Mouse (Mus musculus) liver, postnatal 0 days (tissue): ENCODE results near the gene Gm17509. TPM values are rescaled to one million over a fixed set of nuclear protein-coding genes. Genes with fewer than 3 reads are reported as not detected.
A peak's percentile ranks its signal among the peaks of the same experiment; 100 is the strongest.

Source experiments
- ATAC-seq: fragments of 200-750 bp; cut with Nextera tagmentation; 2 replicates; pipeline ENCODE4 v1.8.0; 2017; ENCODE audit warnings: mild to moderate bottlenecking, moderate library complexity
- DNase-seq: peaks from one replicate; pipeline ENCODE4 v3.0.0-alpha.2; 2016
- H3K27ac ChIP-seq: fragments of 300-500 bp; sonication (generic); 2 replicates; pipeline ENCODE4 v1.5.1; 2014; ENCODE audit warnings: antibody characterized with exemption, moderate library complexity, mild to moderate bottlenecking, low read depth
- H3K27me3 ChIP-seq: fragments of 300-500 bp; sonication (generic); 2 replicates; pipeline ENCODE4 v1.6.1; 2014; ENCODE audit warnings: low read length, control low read depth, mixed read lengths; ENCODE audit not compliant: insufficient read depth
- H3K36me3 ChIP-seq: fragments of 300-500 bp; sonication (generic); replicated peaks from 2 replicates; pipeline ENCODE4 v1.6.1; 2014; ENCODE audit warnings: mild to moderate bottlenecking, control low read depth, low read length, moderate library complexity, mixed read lengths; ENCODE audit not compliant: insufficient read depth
- H3K4me1 ChIP-seq: fragments of 300-500 bp; sonication (generic); 2 replicates; pipeline ENCODE4 v1.6.1; 2014; ENCODE audit warnings: antibody characterized with exemption, mild to moderate bottlenecking, control low read depth; ENCODE audit not compliant: insufficient read depth
- H3K4me2 ChIP-seq: fragments of 300-500 bp; sonication (generic); 2 replicates; pipeline ENCODE4 v1.6.1; 2014; ENCODE audit warnings: low read depth, mild to moderate bottlenecking, low read length, moderate library complexity, mixed read lengths
- H3K4me3 ChIP-seq: fragments of 300-500 bp; sonication (generic); 2 replicates; pipeline ENCODE4 v1.5.1; 2014; ENCODE audit warnings: low read depth, low read length
- H3K9ac ChIP-seq: fragments of 300-500 bp; sonication (generic); replicated peaks from 2 replicates; pipeline ENCODE4 v1.6.1; 2014; ENCODE audit warnings: mild to moderate bottlenecking, moderate library complexity
- H3K9me3 ChIP-seq: fragments of 300-500 bp; sonication (generic); 2 replicates; pipeline ENCODE4 v1.6.1; 2016; ENCODE audit warnings: mild to moderate bottlenecking, control low read depth, low read length, mixed read lengths
- CTCF ChIP-seq: sonication (generic); IDR thresholded peaks from 2 replicates; pipeline ENCODE4 v1.5.1; 2016; ENCODE audit warnings: antibody characterized with exemption, low read depth
- EP300 ChIP-seq: IDR thresholded peaks from 2 replicates; pipeline ENCODE4 v1.6.1; 2016; ENCODE audit warnings: antibody characterized with exemption, low read depth, mild to moderate bottlenecking
- WGBS: fragments of 180-500 bp; shearing (Covaris S2); extraction: QIAGEN DNeasy Blood & Tissue Kit; methylation state at CpG from one replicate; pipeline ENCODE4 v1.1.7; 2014; ENCODE audit not compliant: insufficient replicate concordance; 5-methylcytosine and 5-hydroxymethylcytosine counted together
- polyA plus RNA-seq: library from polyadenylated mRNA; unstranded; fragments of >200 nt; fragmentation: Nextera tagmentation; extraction: Ambion mirVana; gene quantifications from 2 replicates; pipeline ENCODE4 v1.2.1, GENCODE M21; 2015

Gm17509 gene
- polyA plus RNA-seq, 1 experiment from 2014 or later, result not detected

- DNase-seq, result no peak
- Histone ChIP-seq H3K4me3 (no peak overlapping the region), H3K36me3 (no peaks in the 10 kb centered on the region), H3K9ac (no peak overlapping the region), H3K27ac (no peak overlapping the region), H3K4me2 (no peak overlapping the region), H3K9me3 (no peaks in the 10 kb centered on the region), H3K27me3 (peaks cover 19% of the 10 kb centered on the region), H3K4me1 (peaks cover 7% of the 10 kb centered on the region; the same call in 1 of the 2 replicates)
- 60% methylated on average over 2 of the region's 2 CpGs for WGBS
- ATAC-seq, result no peak
- no peak for TF ChIP-seq CTCF
- no peak for TF ChIP-seq EP300
Measured at GRCm38 (mm10) chr13:117224901-117225300, 4.0 kb upstream of the Gm17509 start.

- Histone ChIP-seq H3K4me2 (no peak overlapping the region), H3K9ac (no peak overlapping the region), H3K27me3 (peaks cover 19% of the 10 kb centered on the region), H3K27ac (no peak overlapping the region), H3K36me3 (no peaks in the 10 kb centered on the region), H3K9me3 (no peaks in the 10 kb centered on the region), H3K4me3 (no peak overlapping the region), H3K4me1 (peaks cover 7% of the 10 kb centered on the region; the same call in 1 of the 2 replicates)
- no peak for DNase-seq
- ATAC-seq, result peak; percentile 32
- TF ChIP-seq EP300, result no peak
- WGBS, result 24% methylated on average over 5 of the region's 5 CpGs
Measured at GRCm38 (mm10) chr13:117223125-117223524, 2.2 kb upstream of the Gm17509 start.

GRCm38 (mm10) chr13:117219871-117220500, 889 bp downstream of the Gm17509 start:
- peaks cover 7% of the 10 kb centered on the region; the same call in 1 of the 2 replicates for H3K4me1 ChIP-seq
- no peak; the same call in 1 of the 2 replicates for ATAC-seq
- 0 out of 2 replicates have a peak overlapping the region, but pooled peaks have one; percentile 74 for H3K27ac ChIP-seq
- TF ChIP-seq EP300 (no peak), CTCF (no peak)
- no peak for DNase-seq
- no peak overlapping the region for H3K9ac ChIP-seq
- peak overlapping the region; percentile 75 for H3K4me2 ChIP-seq
- no peaks in the 10 kb centered on the region for H3K9me3 ChIP-seq
- H3K27me3 ChIP-seq, result peaks cover 19% of the 10 kb centered on the region
- WGBS, result 15% methylated on average over 16 of the region's 16 CpGs
- H3K4me3 ChIP-seq, result peak overlapping the region; percentile 59
- no peaks in the 10 kb centered on the region for H3K36me3 ChIP-seq

GRCm38 (mm10) chr13:117218092-117218491, 2.8 kb downstream of the Gm17509 start:
- peaks cover 7% of the 10 kb centered on the region; the same call in 1 of the 2 replicates for H3K4me1 ChIP-seq
- H3K9me3 ChIP-seq, result no peaks in the 10 kb centered on the region
- H3K4me2 ChIP-seq, result no peak overlapping the region
- no peak for ATAC-seq
- H3K36me3 ChIP-seq, result no peaks in the 10 kb centered on the region
- WGBS, result 75% methylated on average over 2 of the region's 2 CpGs
- H3K27me3 ChIP-seq, result peaks cover 19% of the 10 kb centered on the region
- no peak overlapping the region for H3K9ac ChIP-seq
- H3K27ac ChIP-seq, result no peak overlapping the region
- DNase-seq, result no peak
- no peak overlapping the region for H3K4me3 ChIP-seq
- TF ChIP-seq CTCF, result no peak
- no peak for TF ChIP-seq EP300

DNA sequence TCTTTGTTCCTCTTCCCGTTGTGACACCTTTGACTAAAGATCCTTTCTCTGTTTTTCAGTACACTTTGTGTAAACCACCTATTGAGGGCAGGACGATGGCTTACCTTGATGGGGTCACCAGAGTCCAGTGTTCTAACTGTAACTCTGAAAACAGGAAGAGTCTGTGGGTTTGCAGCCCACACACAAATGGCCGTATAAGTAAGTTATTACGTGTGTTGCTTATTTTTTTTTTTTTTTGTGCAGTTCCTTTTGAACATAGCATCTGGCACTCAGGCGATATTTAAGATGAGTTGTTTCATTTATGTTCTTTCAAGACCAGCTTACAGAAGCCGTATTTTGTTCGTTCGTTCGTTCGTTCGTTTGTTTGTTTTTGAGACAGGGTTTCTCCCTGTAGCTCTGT, 3.3 kb downstream of the Gm17509 start:
- no peak overlapping the region for H3K4me3 ChIP-seq
- no peak for TF ChIP-seq EP300
- TF ChIP-seq CTCF, result no peak
- peaks cover 7% of the 10 kb centered on the region; the same call in 1 of the 2 replicates for H3K4me1 ChIP-seq
- ATAC-seq (no peak), DNase-seq (no peak)
- H3K27me3 ChIP-seq, result peaks cover 19% of the 10 kb centered on the region
- H3K4me2 ChIP-seq, result no peak overlapping the region
- H3K27ac ChIP-seq, result no peak overlapping the region
- 44% methylated on average over 11 of the region's 11 CpGs for WGBS
- no peak overlapping the region for H3K9ac ChIP-seq
- H3K36me3 ChIP-seq, result no peaks in the 10 kb centered on the region
- no peaks in the 10 kb centered on the region for H3K9me3 ChIP-seq

- no peak overlapping the region for H3K27ac ChIP-seq
- no peak overlapping the region for H3K9ac ChIP-seq
- no peaks in the 10 kb centered on the region for H3K36me3 ChIP-seq
- no peaks in the 10 kb centered on the region for H3K9me3 ChIP-seq
- H3K4me1 ChIP-seq, result peaks cover 7% of the 10 kb centered on the region; the same call in 1 of the 2 replicates
- H3K27me3 ChIP-seq, result peaks cover 18% of the 10 kb centered on the region
- H3K4me3 ChIP-seq, result no peak overlapping the region
- no peak for ATAC-seq
- no peak overlapping the region for H3K4me2 ChIP-seq
- TF ChIP-seq EP300 (no peak), CTCF (no peak)
- 39% methylated on average over 9 of the region's 9 CpGs for WGBS
- DNase-seq, result no peak
Measured at GRCm38 (mm10) chr13:117216752-117217363, 4.0 kb downstream of the Gm17509 start.
